Mouse (Mus musculus) forebrain, postnatal 0 days (tissue): ENCODE measurements around the gene Neu4. TPM values are rescaled to one million over a fixed set of nuclear protein-coding genes. Genes with fewer than 3 reads are reported as not detected.
A peak's percentile ranks its signal among the peaks of the same experiment; 100 is the strongest.
"Not testable (repeated sequence)": the region's sequence is repeated elsewhere in the genome, so short reads cannot be mapped to it uniquely, and the experiment has no call there.

Source experiments
- ATAC-seq: fragments of 200-750 bp; cut with Nextera tagmentation; 2 replicates; pipeline ENCODE4 v1.8.0; 2017; ENCODE audit warnings: mild to moderate bottlenecking, moderate library complexity
- DNase-seq: peaks from one replicate; pipeline ENCODE4 v3.0.0-alpha.2; 2015
- H3K27ac ChIP-seq: fragments of 300-500 bp; sonication (generic); 2 replicates; pipeline ENCODE4 v1.5.1; 2014; ENCODE audit warnings: low read depth, mild to moderate bottlenecking, antibody characterized with exemption, low read length, moderate library complexity, mixed read lengths
- H3K27me3 ChIP-seq: fragments of 300-500 bp; sonication (generic); 2 replicates; pipeline ENCODE4 v1.6.1; 2014; ENCODE audit warnings: mild to moderate bottlenecking, low read length, mixed read lengths; ENCODE audit not compliant: insufficient read depth
- H3K36me3 ChIP-seq: fragments of 300-500 bp; sonication (generic); 2 replicates; pipeline ENCODE4 v1.6.1; 2014; ENCODE audit warnings: mild to moderate bottlenecking, moderate library complexity; ENCODE audit not compliant: insufficient read depth
- H3K4me1 ChIP-seq: fragments of 300-500 bp; sonication (generic); 2 replicates; pipeline ENCODE4 v1.6.1; 2014; ENCODE audit warnings: antibody characterized with exemption; ENCODE audit not compliant: insufficient read depth
- H3K4me2 ChIP-seq: fragments of 300-500 bp; sonication (generic); 2 replicates; pipeline ENCODE4 v1.6.1; 2014; ENCODE audit warnings: low read depth, mild to moderate bottlenecking, moderate library complexity
- H3K4me3 ChIP-seq: fragments of 300-500 bp; sonication (generic); 2 replicates; pipeline ENCODE4 v1.5.1; 2014; ENCODE audit warnings: low read depth, low read length, mixed read lengths
- H3K9ac ChIP-seq: fragments of 300-500 bp; sonication (generic); 2 replicates; pipeline ENCODE4 v1.6.1; 2014; ENCODE audit warnings: mild to moderate bottlenecking
- H3K9me3 ChIP-seq: fragments of 300-500 bp; sonication (generic); 2 replicates; pipeline ENCODE4 v1.6.1; 2016; ENCODE audit warnings: low read length
- CTCF ChIP-seq: sonication (generic); IDR thresholded peaks from 2 replicates; pipeline ENCODE4 v1.5.1; 2016; ENCODE audit warnings: antibody characterized with exemption, control low read depth, low read depth
- WGBS: fragments of 180-500 bp; shearing (Covaris S2); extraction: QIAGEN DNeasy Blood & Tissue Kit; methylation state at CpG from one replicate; pipeline ENCODE4 v1.1.7; 2014; 5-methylcytosine and 5-hydroxymethylcytosine counted together
- polyA plus RNA-seq: library from polyadenylated mRNA; unstranded; fragments of >200 nt; fragmentation: Nextera tagmentation; extraction: Ambion mirVana; gene quantifications from 2 replicates; pipeline ENCODE4 v1.2.1, GENCODE M21; 2015
- total RNA-seq: library from RNA; depleted of rRNA; stranded (reverse); fragments of >200 nt; gene quantifications from 2 replicates; pipeline ENCODE4 v1.2.3, GENCODE M21; 2014; rRNA removed

The Neu4 gene
- total and polyA plus RNA-seq, 2 experiments from 2014 or later: 0.05 to 0.27 TPM

GRCm38 (mm10) chr1:94054481-94054880 lies 34.2 kb downstream of the Neu4 start:
- Histone ChIP-seq H3K27ac (no peak overlapping the region), H3K4me2 (no peak overlapping the region), H3K4me1 (no peaks in the 10 kb centered on the region), H3K9ac (no peak overlapping the region), H3K36me3 (no peaks in the 10 kb centered on the region), H3K9me3 (no peaks in the 10 kb centered on the region), H3K27me3 (no peaks in the 10 kb centered on the region), H3K4me3 (no peak overlapping the region)
- TF ChIP-seq CTCF: no peak
- DNase-seq: peak; percentile 33
- ATAC-seq: peak; percentile 50
- 44% methylated on average over 1 of the region's 1 CpGs for WGBS

- Histone ChIP-seq H3K27me3 (no peaks in the 10 kb centered on the region), H3K9me3 (no peaks in the 10 kb centered on the region), H3K27ac (no peak overlapping the region), H3K4me3 (no peak overlapping the region), H3K4me1 (no peaks in the 10 kb centered on the region), H3K9ac (no peak overlapping the region), H3K36me3 (no peaks in the 10 kb centered on the region), H3K4me2 (no peak overlapping the region)
- no peak for ATAC-seq
- DNase-seq: no peak
- TF ChIP-seq CTCF: no peak
- WGBS: 87% methylated on average over 3 of the region's 3 CpGs
Measured at GRCm38 (mm10) chr1:94055966-94056365, 35.7 kb downstream of the Neu4 start.

- TF ChIP-seq CTCF: no peak
- Histone ChIP-seq H3K27ac (no peak overlapping the region), H3K9me3 (no peaks in the 10 kb centered on the region), H3K4me2 (no peak overlapping the region), H3K9ac (no peak overlapping the region), H3K4me3 (no peak overlapping the region), H3K4me1 (no peaks in the 10 kb centered on the region), H3K36me3 (no peaks in the 10 kb centered on the region), H3K27me3 (no peaks in the 10 kb centered on the region)
- DNase-seq (no peak), ATAC-seq (no peak)
- WGBS: 98% methylated on average over 2 of the region's 2 CpGs
Measured at GRCm38 (mm10) chr1:94057401-94057800, 37.1 kb downstream of the Neu4 start.

- H3K9ac ChIP-seq, H3K27me3 ChIP-seq, H3K36me3 ChIP-seq, ATAC-seq, H3K4me3 ChIP-seq, H3K4me1 ChIP-seq, H3K4me2 ChIP-seq, DNase-seq, H3K27ac ChIP-seq, H3K9me3 ChIP-seq: not testable (repeated sequence)
- 61% methylated on average over 1 of the region's 1 CpGs for WGBS
Measured at GRCm38 (mm10) chr1:94058281-94058680, 38.0 kb downstream of the Neu4 start.

GRCm38 (mm10) chr1:94074756-94075155 lies 54.5 kb downstream of the Neu4 start:
- H3K27ac ChIP-seq: no peak overlapping the region
- no peak overlapping the region for H3K4me3 ChIP-seq
- H3K36me3 ChIP-seq: no peaks in the 10 kb centered on the region
- WGBS: 92% methylated on average over 6 of the region's 6 CpGs
- H3K27me3 ChIP-seq: no peaks in the 10 kb centered on the region
- TF ChIP-seq CTCF: no peak
- DNase-seq (no peak), ATAC-seq (no peak)
- H3K4me2 ChIP-seq: no peak overlapping the region
- no peak overlapping the region for H3K9ac ChIP-seq
- no peaks in the 10 kb centered on the region for H3K4me1 ChIP-seq
- H3K9me3 ChIP-seq: no peaks in the 10 kb centered on the region

GRCm38 (mm10) chr1:94076702-94077101 lies 56.5 kb downstream of the Neu4 start:
- H3K4me1 ChIP-seq: no peaks in the 10 kb centered on the region
- no peaks in the 10 kb centered on the region for H3K9me3 ChIP-seq
- H3K36me3 ChIP-seq: no peaks in the 10 kb centered on the region
- no peak overlapping the region for H3K4me3 ChIP-seq
- no peak overlapping the region for H3K4me2 ChIP-seq
- 50% methylated on average over 1 of the region's 1 CpGs for WGBS
- ATAC-seq: no peak
- no peaks in the 10 kb centered on the region for H3K27me3 ChIP-seq
- DNase-seq: no peak
- no peak overlapping the region for H3K9ac ChIP-seq
- no peak for TF ChIP-seq CTCF
- H3K27ac ChIP-seq: no peak overlapping the region

Other genes starting within 250 kb of the Neu4 start
- gene Dtymk, start 218.5 kb upstream of the Neu4 start, total RNA-seq: 90.9 and 97.1 TPM in 2 replicates
- gene Dtymk, start 218.5 kb upstream of the Neu4 start, polyA plus RNA-seq: 123 and 138 TPM in 2 replicates
- gene Ing5, start 216.5 kb upstream of the Neu4 start, total RNA-seq: 9.3 and 12.9 TPM in 2 replicates
- 4.4 and 5.4 TPM in 2 replicates for gene Ing5, start 216.5 kb upstream of the Neu4 start, polyA plus RNA-seq
- 13.4 and 13.5 TPM in 2 replicates for gene D2hgdh, start 195.5 kb upstream of the Neu4 start, total RNA-seq
- 7.4 and 11.2 TPM in 2 replicates for gene D2hgdh, start 195.5 kb upstream of the Neu4 start, polyA plus RNA-seq
- 0.23 TPM in 1 of 2 replicates, not detected in the other for gene Gal3st2, start 159.1 kb upstream of the Neu4 start, total RNA-seq
- gene Gal3st2, start 159.1 kb upstream of the Neu4 start, polyA plus RNA-seq: not detected in 2 replicates
- not detected in 2 replicates for gene Gal3st2b, start 102.1 kb upstream of the Neu4 start, total RNA-seq
- gene Gal3st2b, start 102.1 kb upstream of the Neu4 start, polyA plus RNA-seq: not detected in 2 replicates
- gene Gal3st2c, start 29.9 kb upstream of the Neu4 start, total RNA-seq: not detected in 2 replicates
- not detected in 2 replicates for gene Gal3st2c, start 29.9 kb upstream of the Neu4 start, polyA plus RNA-seq
- gene Pdcd1, start 32.1 kb downstream of the Neu4 start, total RNA-seq: 0.08 TPM in 1 of 2 replicates, not detected in the other
- not detected in 2 replicates for gene Pdcd1, start 32.1 kb downstream of the Neu4 start, polyA plus RNA-seq